Mouse (Mus musculus) limb, embryonic 14.5 days (tissue): ENCODE data around the gene Rab21. TPM values are rescaled to one million over a fixed set of nuclear protein-coding genes. Genes with fewer than 3 reads are reported as not detected.

ENCODE experiments used
- ATAC-seq: fragments of 200-750 bp; cut with Nextera tagmentation; 2 replicates; pipeline ENCODE4 v1.8.0; 2017; ENCODE audit warnings: low read depth, moderate number of reproducible peaks, moderate TSS enrichment; ENCODE audit not compliant: low FRiP score
- DNase-seq: peaks from one replicate; pipeline ENCODE4 v3.0.0-alpha.2; 2015; ENCODE audit warnings: low spot score
- H3K27ac ChIP-seq: fragments of 300-500 bp; sonication (generic); replicated peaks from 2 replicates; pipeline ENCODE4 v1.5.1; 2014; ENCODE audit warnings: low read depth, mild to moderate bottlenecking, low read length, moderate library complexity, mixed read lengths
- H3K27me3 ChIP-seq: fragments of 300-500 bp; sonication (generic); 2 replicates; pipeline ENCODE4 v1.6.1; 2014; ENCODE audit warnings: low read length, mixed read lengths; ENCODE audit not compliant: control insufficient read depth, insufficient read depth
- H3K36me3 ChIP-seq: fragments of 300-500 bp; sonication (generic); 2 replicates; pipeline ENCODE4 v1.6.1; 2014; ENCODE audit warnings: mild to moderate bottlenecking, low read length, moderate library complexity, mixed read lengths; ENCODE audit not compliant: control insufficient read depth, insufficient read depth
- H3K4me1 ChIP-seq: fragments of 300-500 bp; sonication (generic); 2 replicates; pipeline ENCODE4 v1.6.1; 2014; ENCODE audit warnings: antibody characterized with exemption, low read length, mixed read lengths; ENCODE audit not compliant: control insufficient read depth, insufficient read depth
- H3K4me2 ChIP-seq: fragments of 300-500 bp; sonication (generic); replicated peaks from 2 replicates; pipeline ENCODE4 v1.6.1; 2014; ENCODE audit warnings: low read depth, mild to moderate bottlenecking, low read length, moderate library complexity; ENCODE audit not compliant: severe bottlenecking
- H3K4me3 ChIP-seq: fragments of 300-500 bp; sonication (generic); replicated peaks from 2 replicates; pipeline ENCODE4 v1.5.1; 2014; ENCODE audit warnings: low read length
- H3K9ac ChIP-seq: fragments of 300-500 bp; sonication (generic); 2 replicates; pipeline ENCODE4 v1.6.1; 2014; ENCODE audit warnings: mild to moderate bottlenecking, low read depth, low read length, moderate library complexity; ENCODE audit not compliant: severe bottlenecking
- H3K9me3 ChIP-seq: fragments of 300-500 bp; sonication (generic); 2 replicates; pipeline ENCODE4 v1.6.1; 2016; ENCODE audit warnings: low read length; ENCODE audit not compliant: control insufficient read depth
- POLR2A ChIP-seq: fragments of 200-500 bp; IDR thresholded peaks from 2 replicates; pipeline ENCODE4 v1.8.0; 2012; ENCODE audit warnings: inconsistent platforms, mild to moderate bottlenecking, moderate library complexity, borderline replicate concordance; ENCODE audit not compliant: insufficient read depth, insufficient read length; ENCODE audit errors: extremely low read depth
- WGBS: fragments of 180-500 bp; shearing (Covaris S2); extraction: QIAGEN DNeasy Blood & Tissue Kit; methylation state at CpG from one replicate; pipeline ENCODE4 v1.1.7; 2014; 5-methylcytosine and 5-hydroxymethylcytosine counted together
- polyA plus RNA-seq, 2 experiments: library from polyadenylated mRNA; depleted of rRNA in 1 of 2; stranded (reverse) in 1 of 2; unstranded in 1 of 2; fragments of >200 nt; fragmentation: Nextera tagmentation in 1 of 2; extraction: Ambion mirVana in 1 of 2; gene quantifications; 2 replicates each; pipeline versions ENCODE4 v1.2.1 to v1.2.3; 2012 to 2014

Rab21 gene
- polyA plus RNA-seq, 2 experiments: 8.0 to 19.9 TPM

- WGBS: 76% methylated on average over 8 of the region's 8 CpGs
- H3K4me2 ChIP-seq: no peak overlapping the region
- no peaks in the 10 kb centered on the region for H3K9me3 ChIP-seq
- no peaks in the 10 kb centered on the region for H3K27me3 ChIP-seq
- H3K36me3 ChIP-seq: peaks cover 26% of the 10 kb centered on the region
- ATAC-seq (no peak), DNase-seq (no peak)
- H3K4me1 ChIP-seq: peaks cover 8% of the 10 kb centered on the region; the same call in 1 of the 2 replicates
- no peak overlapping the region for H3K4me3 ChIP-seq
- no peak overlapping the region for H3K27ac ChIP-seq
- no peak for TF ChIP-seq POLR2A
- no peak overlapping the region for H3K9ac ChIP-seq
Observed at GRCm38 (mm10) chr10:115241082-115241595, 74.3 kb downstream of the Rab21 start.

GRCm38 (mm10) chr10:115237931-115238330 lies 77.5 kb downstream of the Rab21 start:
- peaks cover 7% of the 10 kb centered on the region; the same call in 1 of the 2 replicates for H3K4me1 ChIP-seq
- H3K9ac ChIP-seq: no peak overlapping the region
- DNase-seq (no peak), ATAC-seq (no peak)
- peaks cover 39% of the 10 kb centered on the region for H3K36me3 ChIP-seq
- H3K27me3 ChIP-seq: no peaks in the 10 kb centered on the region
- H3K4me2 ChIP-seq: no peak overlapping the region
- WGBS: 84% methylated on average over 4 of the region's 4 CpGs
- no peak overlapping the region for H3K27ac ChIP-seq
- H3K9me3 ChIP-seq: no peaks in the 10 kb centered on the region
- no peak overlapping the region for H3K4me3 ChIP-seq
- TF ChIP-seq POLR2A: no peak

Other genes starting within 250 kb of the Rab21 start
- gene Tph2, start 130.6 kb downstream of the Rab21 start, polyA plus RNA-seq (2012; rRNA removed): 0.03 TPM in 2 replicates
- gene Tph2, start 130.6 kb downstream of the Rab21 start, polyA plus RNA-seq (2014; fragmentation: Nextera tagmentation; extraction: Ambion mirVana): 0.12 TPM in 1 of 2 replicates, not detected in the other
- 24.9 and 36.4 TPM in 2 replicates for gene Tbc1d15, start 64.1 kb downstream of the Rab21 start, polyA plus RNA-seq (2012; rRNA removed)
- gene Tbc1d15, start 64.1 kb downstream of the Rab21 start, polyA plus RNA-seq (2014; fragmentation: Nextera tagmentation; extraction: Ambion mirVana): 67.4 and 78.8 TPM in 2 replicates
- 18.2 and 19.2 TPM in 2 replicates for gene Tmem19, start 46.9 kb upstream of the Rab21 start, polyA plus RNA-seq (2012; rRNA removed)
- gene Tmem19, start 46.9 kb upstream of the Rab21 start, polyA plus RNA-seq (2014; fragmentation: Nextera tagmentation; extraction: Ambion mirVana): 26.4 and 30.1 TPM in 2 replicates
- gene Thap2, start 68.8 kb upstream of the Rab21 start, polyA plus RNA-seq (2012; rRNA removed): 12.5 and 12.9 TPM in 2 replicates
- gene Thap2, start 68.8 kb upstream of the Rab21 start, polyA plus RNA-seq (2014; fragmentation: Nextera tagmentation; extraction: Ambion mirVana): 17.1 and 20.1 TPM in 2 replicates
- gene Zfc3h1, start 69.4 kb upstream of the Rab21 start, polyA plus RNA-seq (2012; rRNA removed): 141 and 150 TPM in 2 replicates
- gene Zfc3h1, start 69.4 kb upstream of the Rab21 start, polyA plus RNA-seq (2014; fragmentation: Nextera tagmentation; extraction: Ambion mirVana): 30.5 and 31.8 TPM in 2 replicates